Mouse (Mus musculus): Measurements from ENCODE around the gene Agbl4. TPM values are rescaled to one million over a fixed set of nuclear protein-coding genes. Genes with fewer than 3 reads are reported as not detected.

The Agbl4 gene
- total and polyA plus RNA-seq, 3 experiments = not detected

GRCm38 (mm10) chr4:110549223-110549622 is 151.8 kb downstream of the Agbl4 start:
- DNase-seq (ENCODE audit: low read depth, low spot score) = no peak
- no peaks in the 10 kb centered on the region for H3K4me1 ChIP-seq (ENCODE audit: control insufficient read depth in 1 of 2, insufficient read depth in 2 of 2, low read length in 2 of 2)
- H3K4me3 ChIP-seq (ENCODE audit: control insufficient read depth in 1 of 2, insufficient read depth in 1 of 2, low read depth in 2 of 2, low read length in 2 of 2) = no peak overlapping the region
- TF ChIP-seq BHLHE40 (IDR thresholded peaks at IDR 0.05; ENCODE audit: borderline replicate concordance, low read depth, low read length) (no peak), RAD21 (IDR thresholded peaks at IDR 0.05; ENCODE audit: low read depth, low read length) (no peak), E2F4 (IDR thresholded peaks at IDR 0.05; ENCODE audit: borderline replicate concordance, low read depth, low read length) (no peak), CTCF (IDR thresholded peaks at IDR 0.05 in 2 of 3, conservative IDR thresholded peaks at IDR 0.05 in 1 of 3; ENCODE audit: control insufficient read depth in 1 of 3, insufficient read depth in 1 of 3, low read depth in 2 of 3, low read length in 3 of 3, poor library complexity in 1 of 3, severe bottlenecking in 1 of 3) (no peak), USF1 (IDR thresholded peaks at IDR 0.05; ENCODE audit: low read depth, low read length) (no peak), TAL1 (IDR thresholded peaks at IDR 0.05; ENCODE audit: low read length) (no peak), CHD1 (IDR thresholded peaks at IDR 0.05; ENCODE audit: low read depth, low read length) (no peak), NRF1 (IDR thresholded peaks at IDR 0.05; ENCODE audit: insufficient read depth, low read depth, low read length, poor library complexity, severe bottlenecking) (no peak), CHD2 (IDR thresholded peaks at IDR 0.05; ENCODE audit: low read length) (no peak), USF2 (IDR thresholded peaks at IDR 0.05; ENCODE audit: borderline replicate concordance in 1 of 2, insufficient read depth in 1 of 2, low read depth in 1 of 2, low read length in 2 of 2) (no peak), GABPA (IDR thresholded peaks at IDR 0.05; ENCODE audit: low read depth, low read length) (no peak), MYC (IDR thresholded peaks at IDR 0.05; ENCODE audit: low read depth, low read length) (no peak), MAFK (IDR thresholded peaks at IDR 0.05; ENCODE audit: borderline replicate concordance, low read depth, low read length) (no peak), NELFE (IDR thresholded peaks at IDR 0.05; ENCODE audit: low read depth, low read length) (no peak), POLR2AphosphoS2 (IDR thresholded peaks at IDR 0.05; ENCODE audit: low read length) (no peak), TBP (IDR thresholded peaks at IDR 0.05; ENCODE audit: low read depth, low read length) (no peak), SMC3 (IDR thresholded peaks at IDR 0.05; ENCODE audit: low read depth, low read length) (no peak), UBTF (IDR thresholded peaks at IDR 0.05; ENCODE audit: borderline replicate concordance, insufficient read depth, low read depth, low read length) (no peak), POLR2A (IDR thresholded peaks at IDR 0.05; ENCODE audit: control insufficient read depth in 1 of 2, insufficient read depth in 1 of 2, low read depth in 1 of 2, low read length in 2 of 2, poor library complexity in 1 of 2) (no peak)
- H3K27ac ChIP-seq (ENCODE audit: control insufficient read depth, low read depth, low read length) = no peak overlapping the region
- no peaks in the 10 kb centered on the region for H3K9me3 ChIP-seq (replicated peaks; ENCODE audit: insufficient read depth, low read length)
- H3K27me3 ChIP-seq (ENCODE audit: control insufficient read depth in 1 of 2, insufficient read depth in 2 of 2, low read length in 2 of 2) = no peaks in the 10 kb centered on the region
- H3K9ac ChIP-seq (ENCODE audit: control insufficient read depth, low read depth, low read length, poor library complexity, severe bottlenecking) = no peak overlapping the region
- H3K36me3 ChIP-seq (ENCODE audit: control insufficient read depth in 1 of 2, insufficient read depth in 2 of 2, low read length in 2 of 2) = no peaks in the 10 kb centered on the region
- no peaks in the 10 kb centered on the region for H3K79me2 ChIP-seq (ENCODE audit: control insufficient read depth, insufficient read depth, low read length, poor library complexity)

- Histone ChIP-seq H3K9me3 (replicated peaks; ENCODE audit: insufficient read depth, low read length) (no peaks in the 10 kb centered on the region), H3K36me3 (ENCODE audit: control insufficient read depth in 1 of 2, insufficient read depth in 2 of 2, low read length in 2 of 2) (no peaks in the 10 kb centered on the region), H3K9ac (ENCODE audit: control insufficient read depth, low read depth, low read length, poor library complexity, severe bottlenecking) (no peak overlapping the region), H3K4me1 (ENCODE audit: control insufficient read depth in 1 of 2, insufficient read depth in 2 of 2, low read length in 2 of 2) (no peaks in the 10 kb centered on the region), H3K27ac (ENCODE audit: control insufficient read depth, low read depth, low read length) (no peak overlapping the region), H3K4me3 (ENCODE audit: control insufficient read depth in 1 of 2, insufficient read depth in 1 of 2, low read depth in 2 of 2, low read length in 2 of 2) (no peak overlapping the region), H3K79me2 (ENCODE audit: control insufficient read depth, insufficient read depth, low read length, poor library complexity) (no peaks in the 10 kb centered on the region), H3K27me3 (ENCODE audit: control insufficient read depth in 1 of 2, insufficient read depth in 2 of 2, low read length in 2 of 2) (no peaks in the 10 kb centered on the region)
- TF ChIP-seq E2F4 (IDR thresholded peaks at IDR 0.05; ENCODE audit: borderline replicate concordance, low read depth, low read length) (no peak), ZC3H11A (IDR thresholded peaks at IDR 0.05; ENCODE audit: low read depth, low read length) (no peak), MYB (IDR thresholded peaks at IDR 0.05; ENCODE audit: low read depth, low read length) (no peak), ELF1 (IDR thresholded peaks at IDR 0.05; ENCODE audit: low read depth, low read length) (no peak), MAZ (IDR thresholded peaks at IDR 0.05; ENCODE audit: low read depth, low read length) (no peak), MXI1 (IDR thresholded peaks at IDR 0.05; ENCODE audit: low read depth, low read length) (no peak), TCF12 (IDR thresholded peaks at IDR 0.05; ENCODE audit: low read depth, low read length) (no peak), MYC (IDR thresholded peaks at IDR 0.05; ENCODE audit: low read depth, low read length) (no peak), ETS1 (IDR thresholded peaks at IDR 0.05; ENCODE audit: low read depth, low read length) (no peak), USF2 (IDR thresholded peaks at IDR 0.05; ENCODE audit: borderline replicate concordance in 1 of 2, insufficient read depth in 1 of 2, low read depth in 1 of 2, low read length in 2 of 2) (no peak), ZNF384 (IDR thresholded peaks at IDR 0.05; ENCODE audit: low read depth, low read length) (no peak), MAFK (IDR thresholded peaks at IDR 0.05; ENCODE audit: borderline replicate concordance, low read depth, low read length) (no peak), NELFE (IDR thresholded peaks at IDR 0.05; ENCODE audit: low read depth, low read length) (no peak), GABPA (IDR thresholded peaks at IDR 0.05; ENCODE audit: low read depth, low read length) (no peak)
- no peak for DNase-seq (ENCODE audit: low read depth, low spot score)
Measured at GRCm38 (mm10) chr4:110597726-110598283, 200.3 kb downstream of the Agbl4 start.
